Mouse (Mus musculus): Measurements from ENCODE around the gene Pcnt.

Gene Pcnt

GRCm38 (mm10) chr10:76442178-76443088 lies at the start of gene Pcnt:
Pcnt (minus strand) TSS chr10:76442786.
- in situ Hi-C loops (cut with MboI, MseI): no loop called here

- in situ Hi-C loops (cut with MboI, MseI): no loop called here
Observed at GRCm38 (mm10) chr10:76489205-76489604, 46.6 kb upstream of the Pcnt start.

GRCm38 (mm10) chr10:76488265-76488664 lies 45.7 kb upstream of the Pcnt start:
- in situ Hi-C loops (cut with MboI, MseI): no loop called here

- in situ Hi-C loops (cut with MboI, MseI): no loop called here
Observed at GRCm38 (mm10) chr10:76486302-76486701, 43.7 kb upstream of the Pcnt start.

GRCm38 (mm10) chr10:76481480-76481879 lies 38.9 kb upstream of the Pcnt start:
- in situ Hi-C loops (cut with MboI, MseI): no loop called here

- in situ Hi-C loops (cut with MboI, MseI): no loop called here
Observed at GRCm38 (mm10) chr10:76480851-76481250, 38.3 kb upstream of the Pcnt start.

- in situ Hi-C loops (cut with MboI, MseI): loop anchor here (5.0 kb wide), 1 partner anchor 259 kb away; no protein-coding TSS in a partner anchor
Observed at GRCm38 (mm10) chr10:76473759-76474158, 31.2 kb upstream of the Pcnt start.

GRCm38 (mm10) chr10:76468203-76469162 lies 25.9 kb upstream of the Pcnt start, which contains the start of the genes Mcm3ap and Ybey:
Mcm3ap (plus strand) TSS chr10:76468927.
Ybey (minus strand) TSS chr10:76469114.
- in situ Hi-C loops (cut with MboI, MseI): no loop called here

- in situ Hi-C loops (cut with MboI, MseI): no loop called here
Observed at GRCm38 (mm10) chr10:76462721-76463120, 20.1 kb upstream of the Pcnt start.

GRCm38 (mm10) chr10:76462312-76462711 lies 19.7 kb upstream of the Pcnt start:
- in situ Hi-C loops (cut with MboI, MseI): no loop called here

GRCm38 (mm10) chr10:76461255-76461654 lies 18.7 kb upstream of the Pcnt start:
- in situ Hi-C loops (cut with MboI, MseI): no loop called here

- in situ Hi-C loops (cut with MboI, MseI): no loop called here
Observed at GRCm38 (mm10) chr10:76455289-76455688, 12.7 kb upstream of the Pcnt start.

GRCm38 (mm10) chr10:76448851-76449250 lies 6.3 kb upstream of the Pcnt start, which contains the start of gene 2610028H24Rik:
2610028H24Rik (plus strand) TSS chr10:76449081.
- in situ Hi-C loops (cut with MboI, MseI): no loop called here

GRCm38 (mm10) chr10:76447406-76448229 lies 5.0 kb upstream of the Pcnt start:
- in situ Hi-C loops (cut with MboI, MseI): no loop called here

GRCm38 (mm10) chr10:76445996-76446681 lies 3.6 kb upstream of the Pcnt start:
- in situ Hi-C loops (cut with MboI, MseI): no loop called here

- in situ Hi-C loops (cut with MboI, MseI): no loop called here
Observed at GRCm38 (mm10) chr10:76440281-76440680, 2.3 kb downstream of the Pcnt start, which contains the start of gene AC141477.1. AC141477.1 (minus strand) TSS chr10:76440444.

- in situ Hi-C loops (cut with MboI, MseI): no loop called here
Observed at GRCm38 (mm10) chr10:76439107-76439890, 3.3 kb downstream of the Pcnt start.

- in situ Hi-C loops (cut with MboI, MseI): loop anchor here (5.0 kb wide), 1 partner anchor 103 kb away; no protein-coding TSS in a partner anchor
Observed at GRCm38 (mm10) chr10:76433925-76434324, 8.7 kb downstream of the Pcnt start.

GRCm38 (mm10) chr10:76425674-76426073 lies 16.9 kb downstream of the Pcnt start:
- in situ Hi-C loops (cut with MboI, MseI): no loop called here

All from regulatory T cell (primary cell).